Mouse (Mus musculus): ENCODE measurements around the gene Ugt1a6b. TPM values are rescaled to one million over a fixed set of nuclear protein-coding genes. Genes with fewer than 3 reads are reported as not detected.

Gene Ugt1a6b
- total RNA-seq, 2 experiments from 2014 or later = not detected

DNA sequence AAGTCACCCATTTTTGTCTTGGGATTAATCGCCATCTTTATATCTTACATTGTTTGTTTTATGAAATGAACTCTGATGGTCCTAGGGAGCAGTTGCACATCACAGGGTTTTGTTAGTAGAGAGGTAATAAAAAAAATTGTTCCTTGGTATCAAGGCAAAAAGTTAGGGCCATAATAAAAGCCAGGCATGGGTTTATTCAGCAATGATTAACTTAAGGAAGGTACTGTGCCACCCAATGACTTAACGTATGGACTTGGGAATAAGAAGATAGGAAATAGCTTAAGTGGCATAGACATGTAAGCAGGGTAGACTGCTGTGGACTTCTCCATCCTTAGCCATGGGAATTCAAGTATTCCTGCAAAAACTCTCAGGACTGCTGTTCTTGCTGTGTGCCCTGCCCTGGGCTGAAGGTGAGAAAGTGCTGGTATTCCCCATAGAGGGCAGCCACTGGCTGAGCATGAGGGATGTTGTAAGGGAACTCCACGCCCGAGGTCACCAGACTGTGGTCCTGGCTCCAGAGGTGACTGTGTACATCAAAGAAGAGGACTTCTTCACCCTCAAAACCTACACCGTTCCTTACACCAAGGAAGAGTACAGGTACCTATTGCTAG is 83.4 kb downstream of the Ugt1a6b start:
- no peak for ATAC-seq (replicated peaks; ENCODE audit: low FRiP score, poor library complexity, severe bottlenecking)

GRCm38 (mm10) chr1:88192136-88192535 is 89.1 kb downstream of the Ugt1a6b start:
- no peak for ATAC-seq (replicated peaks; ENCODE audit: low FRiP score, poor library complexity, severe bottlenecking)

- 0 out of 2 replicates have a peak, but pooled peaks have one; percentile 43 for ATAC-seq (replicated peaks; ENCODE audit: low FRiP score, poor library complexity, severe bottlenecking)
These were observed 92.6 kb downstream of the Ugt1a6b start for GRCm38 (mm10) chr1:88195687-88196086.

- no peak for ATAC-seq (replicated peaks; ENCODE audit: low FRiP score, poor library complexity, severe bottlenecking)
These were observed 94.4 kb downstream of the Ugt1a6b start for GRCm38 (mm10) chr1:88197443-88197842.

DNA sequence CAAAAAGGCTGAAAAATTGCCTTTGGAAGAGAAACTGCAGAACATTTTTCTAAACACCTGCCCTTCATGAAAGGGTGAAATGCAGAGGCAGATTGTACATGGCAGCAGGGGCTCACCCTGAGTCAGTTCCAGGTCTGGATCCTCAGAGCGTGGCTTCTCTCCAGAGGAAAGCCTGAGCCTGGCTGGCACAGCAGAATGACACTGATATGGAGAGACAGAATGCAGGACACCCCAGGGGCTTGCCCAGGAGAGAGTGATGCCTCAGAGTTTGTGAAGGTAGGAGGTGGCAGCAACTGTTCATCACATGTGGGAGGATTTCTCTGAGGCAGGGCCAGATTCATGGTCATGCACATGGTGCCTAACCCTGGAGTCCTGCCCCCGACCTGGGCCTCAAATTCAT is 96.9 kb downstream of the Ugt1a6b start:
- ATAC-seq (replicated peaks; ENCODE audit: low FRiP score, poor library complexity, severe bottlenecking) = no peak

- no peak for ATAC-seq (replicated peaks; ENCODE audit: low FRiP score, poor library complexity, severe bottlenecking)
These were observed 97.4 kb downstream of the Ugt1a6b start, which contains the start of gene Ugt1a2 for GRCm38 (mm10) chr1:88200456-88200855. Gene Ugt1a2 (plus strand): TSS chr1:88200601.

DNA sequence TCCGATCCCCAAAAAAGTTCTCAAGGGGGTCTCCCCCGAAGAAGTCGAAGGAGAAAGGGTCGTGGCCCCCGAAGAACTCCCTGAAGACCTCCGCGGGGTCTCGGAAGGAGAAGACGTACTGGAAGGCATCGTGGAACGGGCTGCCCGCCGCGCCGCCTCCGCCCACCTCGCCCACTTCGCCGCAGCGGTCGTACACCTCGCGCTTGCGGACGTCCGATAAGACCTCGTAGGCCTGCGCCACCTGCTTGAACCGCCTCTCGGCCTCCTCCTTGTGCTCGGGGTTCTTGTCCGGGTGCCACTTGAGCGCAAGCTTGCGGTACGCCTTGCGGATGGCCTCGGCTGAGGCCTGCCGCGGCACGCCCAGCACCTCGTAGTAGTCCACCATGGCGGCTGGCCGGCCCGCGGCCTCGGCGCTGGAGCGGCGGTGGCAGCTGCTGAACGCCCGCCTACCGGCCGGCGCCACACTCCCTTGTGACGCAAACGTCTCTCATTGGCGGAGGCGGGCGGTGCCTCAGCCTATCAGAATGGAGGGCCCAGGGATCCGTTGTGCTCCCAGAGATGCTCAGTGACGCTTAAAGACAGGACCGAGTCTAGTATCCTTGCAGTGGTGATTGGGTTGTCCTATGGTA is 102.4 kb downstream of the Ugt1a6b start, which contains the start of gene Dnajb3:
TSS of gene Dnajb3 (minus strand) at position 489 of the 629 bp plus-strand sequence.
- peak; percentile 82 for ATAC-seq (replicated peaks; ENCODE audit: low FRiP score, poor library complexity, severe bottlenecking)

DNA sequence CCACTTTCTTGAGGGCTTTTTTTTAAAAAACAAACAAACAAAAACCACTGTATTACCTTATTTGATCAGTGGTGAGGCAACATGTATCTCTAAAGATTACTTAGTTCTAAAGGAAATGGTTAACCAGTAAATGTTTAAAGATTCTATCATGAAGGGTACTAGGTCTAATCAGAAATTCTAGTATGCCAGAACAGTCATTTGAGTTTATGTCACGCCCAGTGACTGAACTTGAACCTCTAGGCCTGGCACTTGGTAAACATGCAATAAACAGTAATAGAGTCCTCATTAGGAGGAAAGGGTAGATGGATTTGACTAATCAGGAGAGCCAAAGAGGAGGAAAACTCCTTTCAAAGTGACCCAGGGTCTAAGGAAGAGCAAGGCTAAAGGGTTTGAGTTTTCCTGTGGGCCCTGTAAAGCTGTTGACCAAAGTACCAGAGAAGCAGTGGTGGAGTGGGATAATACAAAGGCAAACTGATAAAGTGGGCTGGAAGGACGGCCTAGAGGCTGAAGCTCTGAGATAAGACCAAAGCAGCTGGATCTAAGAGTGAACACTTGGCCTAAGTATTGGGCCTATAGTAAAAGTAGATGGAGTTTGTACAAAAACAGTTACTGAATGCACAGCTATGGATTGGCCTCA is 103.9 kb downstream of the Ugt1a6b start:
- peak; percentile 83 for ATAC-seq (replicated peaks; ENCODE audit: low FRiP score, poor library complexity, severe bottlenecking)

GRCm38 (mm10) chr1:88211812-88212211 is 108.8 kb downstream of the Ugt1a6b start, which contains the start of gene Ugt1a1:
Gene Ugt1a1 (plus strand): TSS chr1:88211959.
- no peak for ATAC-seq (replicated peaks; ENCODE audit: low FRiP score, poor library complexity, severe bottlenecking)

DNA sequence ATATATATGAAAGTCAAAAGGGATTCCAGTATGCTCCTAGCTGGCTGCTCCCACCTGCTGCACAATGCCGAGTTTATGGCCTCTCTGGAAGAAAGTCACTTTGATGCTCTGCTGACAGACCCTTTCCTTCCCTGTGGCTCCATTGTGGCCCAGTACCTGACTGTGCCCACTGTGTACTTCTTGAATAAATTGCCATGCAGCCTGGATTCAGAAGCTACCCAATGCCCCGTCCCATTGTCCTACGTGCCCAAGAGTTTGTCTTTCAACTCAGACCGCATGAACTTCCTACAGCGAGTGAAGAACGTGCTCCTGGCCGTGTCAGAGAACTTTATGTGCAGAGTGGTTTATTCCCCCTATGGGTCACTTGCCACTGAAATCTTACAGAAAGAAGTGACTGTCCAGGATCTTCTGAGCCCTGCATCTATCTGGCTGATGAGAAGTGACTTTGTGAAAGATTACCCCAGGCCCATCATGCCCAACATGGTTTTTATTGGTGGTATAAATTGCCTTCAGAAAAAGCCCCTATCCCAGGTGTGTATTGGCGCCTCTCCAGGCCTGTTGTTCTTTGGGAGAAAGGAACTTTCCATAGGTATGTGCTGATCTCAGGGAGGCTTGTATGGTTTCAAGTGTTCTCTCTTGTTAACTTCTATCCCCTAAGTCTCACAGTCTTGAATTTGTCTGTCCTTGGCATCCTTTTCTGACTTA is 109.4 kb downstream of the Ugt1a6b start:
- no peak for ATAC-seq (replicated peaks; ENCODE audit: low FRiP score, poor library complexity, severe bottlenecking)

- ATAC-seq (replicated peaks; ENCODE audit: low FRiP score, poor library complexity, severe bottlenecking) = no peak
These were observed 110.0 kb downstream of the Ugt1a6b start for GRCm38 (mm10) chr1:88213061-88213460.

DNA sequence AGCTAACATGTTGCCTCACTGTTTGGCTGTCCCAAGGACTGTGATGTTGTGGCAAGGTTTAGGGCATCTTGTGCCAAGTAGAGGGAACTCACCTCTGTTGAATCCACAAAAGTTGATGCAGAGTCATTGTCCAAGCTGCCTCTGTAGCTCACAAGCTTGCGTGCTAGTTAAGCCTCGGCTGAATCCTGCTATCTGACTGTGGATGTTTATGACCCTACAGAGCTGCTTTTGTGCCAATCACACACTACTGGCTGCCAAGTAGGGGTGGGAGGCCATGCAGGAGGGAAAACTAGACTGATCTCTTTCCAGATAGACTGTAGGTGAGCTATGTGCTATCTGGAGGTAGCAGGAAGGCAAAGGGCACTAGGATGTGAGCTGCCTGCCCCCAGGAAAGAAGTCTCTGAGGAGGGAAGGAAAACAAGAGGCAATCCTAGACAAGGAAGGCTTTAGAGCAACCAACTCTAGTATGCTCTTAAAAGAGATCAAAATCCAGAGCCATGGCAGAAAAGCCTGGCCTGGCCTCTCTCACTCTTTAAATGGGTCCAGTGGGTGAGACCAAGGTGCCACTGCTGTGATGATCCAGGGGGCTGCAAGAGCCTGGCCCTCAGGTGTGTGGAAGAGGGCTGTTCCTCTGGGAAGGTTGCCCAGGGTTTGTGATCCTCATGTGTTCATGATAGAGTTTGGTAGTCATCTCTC is 110.9 kb downstream of the Ugt1a6b start:
- ATAC-seq (replicated peaks; ENCODE audit: low FRiP score, poor library complexity, severe bottlenecking) = peak; percentile 19

DNA sequence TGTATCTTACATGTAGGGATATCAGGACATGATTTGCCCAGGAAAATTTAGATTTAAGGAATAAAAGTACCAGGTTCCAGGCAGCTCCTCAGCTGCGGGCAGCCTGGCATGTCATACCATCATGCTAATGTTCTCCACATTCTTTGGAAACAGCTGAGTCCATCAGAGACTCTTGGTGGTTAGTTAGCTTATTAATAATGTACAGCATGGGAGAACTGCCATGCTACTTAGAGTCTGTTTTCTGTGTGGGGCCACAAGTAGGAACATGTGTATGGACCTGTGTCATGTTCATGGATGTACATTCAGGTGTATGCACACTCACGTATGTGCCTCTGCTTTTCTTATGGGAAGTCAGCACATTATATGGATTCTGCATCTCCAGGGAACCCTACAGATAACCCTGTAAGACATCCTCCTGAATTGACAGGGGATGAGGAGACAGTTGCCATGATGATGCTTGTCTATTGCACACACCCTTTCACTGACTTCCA is 111.5 kb downstream of the Ugt1a6b start:
- no peak; the same call in 1 of the 2 replicates for ATAC-seq (replicated peaks; ENCODE audit: low FRiP score, poor library complexity, severe bottlenecking)

DNA sequence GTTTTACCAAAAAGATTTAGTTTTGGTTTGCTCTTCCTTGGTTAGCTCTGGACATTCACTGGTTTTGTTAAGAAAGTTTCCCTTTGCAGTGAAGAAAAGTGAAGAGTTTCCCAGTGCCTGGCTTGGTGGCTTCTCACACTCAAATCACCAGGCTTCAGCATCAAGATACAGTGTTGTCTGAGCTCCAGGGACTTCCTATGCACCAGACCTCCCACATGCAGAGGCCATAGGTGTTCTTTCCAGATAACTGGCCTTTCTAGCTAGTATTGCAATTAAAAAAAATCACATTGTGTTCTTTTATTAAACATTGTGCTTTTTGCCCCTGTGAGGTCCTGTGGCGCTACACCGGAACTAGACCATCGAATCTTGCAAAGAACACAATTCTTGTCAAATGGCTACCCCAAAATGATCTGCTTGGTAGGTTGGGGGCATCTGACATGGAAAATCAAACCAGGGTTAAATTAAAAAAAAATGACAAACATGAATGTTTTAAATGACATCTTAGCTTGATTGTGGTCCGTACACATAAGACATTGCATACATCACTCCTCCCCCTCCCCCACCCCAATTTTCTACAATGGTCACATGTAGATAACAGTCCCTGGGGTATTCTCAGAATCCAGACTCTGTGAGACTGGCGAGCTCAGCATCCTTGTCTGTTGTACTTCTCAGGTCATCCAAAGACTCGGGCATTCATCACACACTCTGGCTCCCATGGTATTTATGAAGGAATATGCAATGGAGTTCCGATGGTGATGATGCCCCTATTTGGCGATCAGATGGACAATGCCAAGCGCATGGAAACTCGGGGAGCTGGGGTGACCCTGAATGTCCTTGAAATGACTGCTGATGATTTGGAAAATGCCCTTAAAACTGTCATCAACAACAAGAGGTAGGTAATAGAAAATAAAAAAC is 112.7 kb downstream of the Ugt1a6b start:
- no peak for ATAC-seq (replicated peaks; ENCODE audit: low FRiP score, poor library complexity, severe bottlenecking)

DNA sequence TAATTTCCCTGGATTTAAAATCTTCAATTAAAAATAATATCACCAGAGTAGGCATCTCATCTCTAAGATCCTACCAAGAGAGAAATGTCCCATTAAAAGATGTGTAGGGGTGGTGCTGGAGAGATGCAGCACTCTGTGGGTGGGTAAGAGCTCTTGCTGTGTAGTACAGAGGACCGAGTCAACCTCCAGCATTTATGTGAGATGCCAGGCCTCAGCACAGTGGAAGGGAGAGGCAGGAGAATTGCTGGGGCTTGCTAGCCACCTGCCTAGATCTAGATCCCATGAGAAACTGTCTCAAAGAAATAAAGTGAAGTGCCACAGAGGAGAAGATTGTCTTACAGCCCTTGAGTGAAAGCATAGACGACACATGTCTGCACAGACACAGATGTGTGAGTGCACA is 113.5 kb downstream of the Ugt1a6b start:
- no peak for ATAC-seq (replicated peaks; ENCODE audit: low FRiP score, poor library complexity, severe bottlenecking)

- ATAC-seq (replicated peaks; ENCODE audit: low FRiP score, poor library complexity, severe bottlenecking) = no peak
These were observed 114.1 kb downstream of the Ugt1a6b start for GRCm38 (mm10) chr1:88217144-88217543.

GRCm38 (mm10) chr1:88217576-88217975 is 114.5 kb downstream of the Ugt1a6b start:
- ATAC-seq (replicated peaks; ENCODE audit: low FRiP score, poor library complexity, severe bottlenecking) = no peak

DNA sequence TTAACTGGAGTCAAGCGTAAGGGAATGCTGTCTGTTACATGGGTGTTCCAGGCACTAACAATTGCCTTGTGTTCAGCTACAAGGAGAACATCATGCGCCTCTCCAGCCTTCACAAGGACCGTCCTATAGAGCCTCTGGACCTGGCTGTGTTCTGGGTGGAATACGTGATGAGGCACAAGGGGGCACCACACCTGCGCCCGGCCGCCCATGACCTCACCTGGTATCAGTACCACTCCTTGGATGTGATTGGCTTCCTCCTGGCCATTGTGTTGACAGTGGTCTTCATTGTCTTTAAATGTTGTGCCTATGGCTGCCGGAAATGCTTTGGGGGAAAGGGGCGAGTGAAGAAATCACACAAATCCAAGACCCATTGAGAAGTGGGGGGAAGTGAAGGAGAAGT is 115.0 kb downstream of the Ugt1a6b start:
- ATAC-seq (replicated peaks; ENCODE audit: low FRiP score, poor library complexity, severe bottlenecking) = no peak

DNA sequence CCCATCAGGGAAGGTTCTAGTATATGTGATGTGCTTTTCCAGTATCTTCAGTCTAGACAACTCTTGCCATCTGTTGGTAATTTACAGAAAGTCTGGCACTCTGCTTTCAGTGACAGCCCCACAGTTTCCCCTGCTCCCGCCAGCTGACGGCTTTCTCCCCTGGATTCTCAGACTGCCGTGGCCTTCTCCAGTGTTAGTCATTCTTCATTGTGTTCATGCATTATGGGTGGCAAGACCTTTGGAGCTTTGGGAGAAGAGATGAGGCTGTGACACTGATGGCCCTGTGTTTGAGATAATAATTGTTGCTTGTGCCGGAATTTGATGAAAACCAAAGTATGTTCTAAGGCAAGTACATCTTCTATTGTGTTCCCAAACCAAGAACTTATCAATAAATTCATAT is 115.5 kb downstream of the Ugt1a6b start:
- ATAC-seq (replicated peaks; ENCODE audit: low FRiP score, poor library complexity, severe bottlenecking) = no peak

All from erythroblast, adult 5-6 weeks (primary cell).